Mouse (Mus musculus) adrenal gland, adult 8-10 months (tissue): ENCODE results near the gene Tubg1. TPM values are rescaled to one million over a fixed set of nuclear protein-coding genes. Genes with fewer than 3 reads are reported as not detected.
A peak's percentile ranks its signal among the peaks of the same experiment; 100 is the strongest.
"Not testable (repeated sequence)": the region's sequence is repeated elsewhere in the genome, so short reads cannot be mapped to it uniquely, and the experiment has no call there.

Experiments
- DNase-seq: peaks from one replicate; pipeline ENCODE4 v3.0.0; 2022
- total RNA-seq, 4 experiments: library from RNA; stranded (reverse); gene quantifications; 2 replicates each; pipeline ENCODE4 v1.2.4; 2022

Gene Tubg1
- total RNA-seq, 4 experiments from 2014 or later, result 34.2 to 43.3 (median 36.8) TPM

- no peak for DNase-seq
Observed at GRCm38 (mm10) chr11:101103011-101103410, 16.7 kb upstream of the Tubg1 start.

GRCm38 (mm10) chr11:101109351-101109750, 10.4 kb upstream of the Tubg1 start:
- no peak for DNase-seq

- DNase-seq, result no peak
Observed at GRCm38 (mm10) chr11:101110708-101111107, 9.0 kb upstream of the Tubg1 start.

GRCm38 (mm10) chr11:101111178-101111577, 8.6 kb upstream of the Tubg1 start:
- DNase-seq, result no peak

- DNase-seq, result no peak
Observed at GRCm38 (mm10) chr11:101112186-101112585, 7.6 kb upstream of the Tubg1 start.

- no peak for DNase-seq
Observed at GRCm38 (mm10) chr11:101115564-101115963, 4.2 kb upstream of the Tubg1 start.

GRCm38 (mm10) chr11:101118105-101118504, 1.6 kb upstream of the Tubg1 start:
- DNase-seq, result no peak

- no peak for DNase-seq
Observed at GRCm38 (mm10) chr11:101119131-101119760, 492 bp upstream of the Tubg1 start.

GRCm38 (mm10) chr11:101120545-101121188, 929 bp downstream of the Tubg1 start:
- DNase-seq, result no peak

GRCm38 (mm10) chr11:101124494-101124893, 4.8 kb downstream of the Tubg1 start:
- DNase-seq, result not testable (repeated sequence)

- not testable (repeated sequence) for DNase-seq
Observed at GRCm38 (mm10) chr11:101125008-101125407, 5.3 kb downstream of the Tubg1 start.

GRCm38 (mm10) chr11:101127075-101127474, 7.3 kb downstream of the Tubg1 start:
- DNase-seq, result no peak

- no peak for DNase-seq
Observed at GRCm38 (mm10) chr11:101128996-101129577, 9.3 kb downstream of the Tubg1 start.

GRCm38 (mm10) chr11:101130056-101130756, 10.5 kb downstream of the Tubg1 start:
- DNase-seq, result no peak

GRCm38 (mm10) chr11:101131187-101131586, 11.4 kb downstream of the Tubg1 start:
- DNase-seq, result no peak

- DNase-seq, result no peak
Observed at GRCm38 (mm10) chr11:101131701-101132100, 12.0 kb downstream of the Tubg1 start.

- no peak for DNase-seq
Observed at GRCm38 (mm10) chr11:101133037-101133436, 13.3 kb downstream of the Tubg1 start.

- DNase-seq, result peak; percentile 77
Observed at GRCm38 (mm10) chr11:101134217-101134865, 14.6 kb downstream of the Tubg1 start.

- no peak for DNase-seq
Observed at GRCm38 (mm10) chr11:101137000-101137399, 17.3 kb downstream of the Tubg1 start.

GRCm38 (mm10) chr11:101138536-101139181, 18.9 kb downstream of the Tubg1 start:
- peak; percentile 60 for DNase-seq

- DNase-seq, result no peak
Observed at GRCm38 (mm10) chr11:101140164-101140819, 20.6 kb downstream of the Tubg1 start.

- DNase-seq, result no peak
Observed at GRCm38 (mm10) chr11:101141088-101141487, 21.4 kb downstream of the Tubg1 start.
